In genomic region chr1:74951556-74952210, GRCm38 (mm10) we compare ENCODE assay signal across 9 mouse cellular contexts. TPM values are rescaled to one million over a fixed set of nuclear protein-coding genes. Genes with fewer than 3 reads are reported as not detected.
DNase-seq lines count a peak whose midpoint lies in the region; ATAC-seq and TF ChIP-seq lines count a peak whose summit lies in the region.
"Had no signal": no experiment of that assay in that cellular context is flagged by ENCODE, and none has a peak within 500 bp of the region (broad histone marks: within the 10 kb centered on the region; RNA-seq: fewer than 3 reads in every experiment).

TSS of gene Ihh (minus strand) at chr1:74951672.

- H3K9me3 ChIP-seq in heart, embryonic 10.5 days, result no peaks in the 10 kb centered on the region
- no peaks in the 10 kb centered on the region for H3K9me3 ChIP-seq in forebrain, embryonic 15.5 days
- H3K9me3 ChIP-seq in kidney, postnatal 0 days (replicated peaks; ENCODE audit: low read length), result no peaks in the 10 kb centered on the region
- no peaks in the 10 kb centered on the region for H3K9me3 ChIP-seq in midbrain, embryonic 16.5 days (replicated peaks; ENCODE audit: control insufficient read depth, low read length, poor library complexity, severe bottlenecking)

- 2% methylated on average over 55 of the region's 55 CpGs for WGBS in heart, embryonic 10.5 days
- 2% methylated on average over 47 of the region's 55 CpGs for WGBS in forebrain, embryonic 15.5 days
- WGBS in kidney, postnatal 0 days, result 1% methylated on average over 47 of the region's 55 CpGs
- WGBS in midbrain, embryonic 16.5 days, result 2% methylated on average over 32 of the region's 55 CpGs

- H3K9ac ChIP-seq in forebrain, embryonic 15.5 days (replicated peaks), result no peak within 1 kb of the TSS; the same call in 1 of the 2 replicates
- peak within 1 kb of the TSS; percentile 45 for H3K9ac ChIP-seq in kidney, postnatal 0 days (ENCODE audit: low read depth, low read length)
- peak within 1 kb of the TSS; percentile 49 for H3K9ac ChIP-seq in midbrain, embryonic 16.5 days (ENCODE audit: low read depth, low read length)

- peak within 1 kb of the TSS; percentile 58 for H3K4me3 ChIP-seq in heart, embryonic 10.5 days
- H3K4me3 ChIP-seq in forebrain, embryonic 15.5 days, result peak within 1 kb of the TSS; percentile 35
- H3K4me3 ChIP-seq in kidney, postnatal 0 days (replicated peaks; ENCODE audit: low read depth, low read length), result peak within 1 kb of the TSS; percentile 42
- H3K4me3 ChIP-seq in midbrain, embryonic 16.5 days (ENCODE audit: low read depth, low read length), result peak within 1 kb of the TSS; percentile 38

- TF ChIP-seq CTCF in kidney, postnatal 0 days (IDR thresholded peaks at IDR 0.05; ENCODE audit: low read depth), result no peak

- H3K4me1 ChIP-seq in heart, embryonic 10.5 days, result peaks cover 41% of the 10 kb centered on the region
- peaks cover 35% of the 10 kb centered on the region for H3K4me1 ChIP-seq in forebrain, embryonic 15.5 days
- H3K4me1 ChIP-seq in kidney, postnatal 0 days (replicated peaks; ENCODE audit: insufficient read depth, low read length), result peaks cover 17% of the 10 kb centered on the region; the same call in 1 of the 2 replicates
- H3K4me1 ChIP-seq in midbrain, embryonic 16.5 days (ENCODE audit: control insufficient read depth, insufficient read depth, low read length), result peaks cover 34% of the 10 kb centered on the region

- H3K36me3 ChIP-seq in heart, embryonic 10.5 days, result no peaks in the 10 kb centered on the region
- H3K36me3 ChIP-seq in forebrain, embryonic 15.5 days, result no peaks in the 10 kb centered on the region
- no peaks in the 10 kb centered on the region for H3K36me3 ChIP-seq in kidney, postnatal 0 days (ENCODE audit: insufficient read depth, low read length)
- H3K36me3 ChIP-seq in midbrain, embryonic 16.5 days (ENCODE audit: control insufficient read depth, insufficient read depth, low read length), result no peaks in the 10 kb centered on the region
- H3K36me3 ChIP-seq: G1E had no signal

- DNase-seq in heart, embryonic 10.5 days (ENCODE audit: low spot score), result no peak
- no peak for DNase-seq in heart, adult 9 months (ENCODE audit: low spot score in 2 of 2)
- no peak for DNase-seq in kidney, postnatal 0 days (ENCODE audit: low spot score)
- no peak for DNase-seq in right cerebral cortex, postnatal 36 days (ENCODE audit: low spot score in 2 of 2)
- no peak for DNase-seq in cerebellum, adult 9-10 months

- peak within 1 kb of the TSS; percentile 22; the same call in 1 of the 2 replicates for H3K27ac ChIP-seq in heart, embryonic 10.5 days
- no peak within 1 kb of the TSS for H3K27ac ChIP-seq in forebrain, embryonic 15.5 days (replicated peaks)
- peak within 1 kb of the TSS; percentile 60 for H3K27ac ChIP-seq in kidney, postnatal 0 days
- H3K27ac ChIP-seq in midbrain, embryonic 16.5 days (ENCODE audit: low read length), result no peak within 1 kb of the TSS

- no peak; the same call in 1 of the 2 replicates for ATAC-seq in forebrain, embryonic 15.5 days (replicated peaks)
- peak; percentile 70 for ATAC-seq in kidney, postnatal 0 days (replicated peaks; ENCODE audit: low FRiP score, low read depth)
- ATAC-seq in midbrain, embryonic 16.5 days, result peak; percentile 9; the same call in 1 of the 2 replicates
- ATAC-seq in granulocyte monocyte progenitor cell, adult 5-6 weeks (replicated peaks; ENCODE audit: poor library complexity, severe bottlenecking), result no peak

- peaks cover 96% of the 10 kb centered on the region for H3K27me3 ChIP-seq in heart, embryonic 10.5 days (ENCODE audit: insufficient read depth, poor library complexity, severe bottlenecking)
- H3K27me3 ChIP-seq in forebrain, embryonic 15.5 days, result peaks cover 86% of the 10 kb centered on the region
- peaks cover 79% of the 10 kb centered on the region for H3K27me3 ChIP-seq in kidney, postnatal 0 days (ENCODE audit: insufficient read depth, low read length)
- H3K27me3 ChIP-seq in midbrain, embryonic 16.5 days (ENCODE audit: control insufficient read depth, insufficient read depth, low read depth, low read length), result peaks cover 79% of the 10 kb centered on the region

- peak within 1 kb of the TSS; percentile 49 for H3K4me2 ChIP-seq in forebrain, embryonic 15.5 days (replicated peaks)
- peak within 1 kb of the TSS; percentile 63 for H3K4me2 ChIP-seq in kidney, postnatal 0 days (ENCODE audit: low read length)
- peak within 1 kb of the TSS; percentile 63 for H3K4me2 ChIP-seq in midbrain, embryonic 16.5 days (ENCODE audit: low read length)

RNA-seq across cellular contexts. Expression of gene Ihh, which starts in this region (rescaled TPM):
- 0.11 and 0.75 TPM in 2 replicates for polyA plus RNA-seq in heart, embryonic 10.5 days (2016; fragmentation: Nextera tagmentation; extraction: Ambion mirVana)
- 0.09 and 0.22 TPM in 2 replicates for polyA plus RNA-seq in forebrain, embryonic 15.5 days (2015; fragmentation: Nextera tagmentation; extraction: Ambion mirVana)
- polyA plus RNA-seq in kidney, postnatal 0 days (2015; fragmentation: Nextera tagmentation; extraction: Ambion mirVana), result 6.3 and 6.9 TPM in 2 replicates
- 0.16 and 0.32 TPM in 2 replicates for polyA plus RNA-seq in midbrain, embryonic 16.5 days (2015; fragmentation: Nextera tagmentation; extraction: Ambion mirVana)
- not detected in 2 replicates for total RNA-seq in granulocyte monocyte progenitor cell, adult 5-6 weeks (2014; fragmentation: Nextera tagmentation)
- not detected in 2 replicates for total RNA-seq in granulocyte monocyte progenitor cell, adult 5-6 weeks (2017)

Comparison
In these comparisons a context has a peak if more than half of its experiments do, and no peak if none do; other contexts are left out.
1. Peak in ATAC-seq, H3K4me3 ChIP-seq, H3K9ac ChIP-seq and H3K4me2 ChIP-seq in midbrain, embryonic 16.5 days; RNA of the gene not detected or under 1 TPM.
2. H3K27ac ChIP-seq: peak in heart, embryonic 10.5 days (single experiment) and kidney, postnatal 0 days (single experiment); none in forebrain, embryonic 15.5 days (single experiment) and midbrain, embryonic 16.5 days (single experiment).
3. Peak in every context shown above with its lines, with median percentiles within 50 percentile points of each other: H3K4me3 ChIP-seq and H3K4me2 ChIP-seq.